Mouse (Mus musculus) limb, embryonic 10.5 days (tissue): ENCODE results near the gene Lcn9. TPM values are rescaled to one million over a fixed set of nuclear protein-coding genes. Genes with fewer than 3 reads are reported as not detected.

Experiments used
- DNase-seq: peaks from one replicate; pipeline ENCODE4 v3.0.0-alpha.2; 2017; ENCODE audit warnings: low spot score
- H3K27ac ChIP-seq: fragments of 300-500 bp; sonication (generic); 2 replicates; pipeline ENCODE4 v1.5.1; 2016; ENCODE audit warnings: mild to moderate bottlenecking
- H3K27me3 ChIP-seq: fragments of 300-500 bp; sonication (generic); 2 replicates; pipeline ENCODE4 v1.6.1; 2016; ENCODE audit warnings: low read depth, mild to moderate bottlenecking; ENCODE audit not compliant: poor library complexity, severe bottlenecking
- H3K36me3 ChIP-seq: fragments of 300-500 bp; sonication (generic); 2 replicates; pipeline ENCODE4 v1.6.1; 2016; ENCODE audit warnings: mild to moderate bottlenecking, moderate library complexity
- H3K4me1 ChIP-seq: fragments of 300-500 bp; sonication (generic); 2 replicates; pipeline ENCODE4 v1.6.1; 2016
- H3K4me3 ChIP-seq: fragments of 300-500 bp; sonication (generic); 2 replicates; pipeline ENCODE4 v1.5.1; 2016; ENCODE audit warnings: mild to moderate bottlenecking, moderate library complexity
- H3K9me3 ChIP-seq: fragments of 300-500 bp; sonication (generic); replicated peaks from 2 replicates; pipeline ENCODE4 v1.6.1; 2016; ENCODE audit warnings: mild to moderate bottlenecking
- WGBS: fragments of 180-500 bp; shearing (Covaris S2); methylation state at CpG from one replicate; pipeline ENCODE4 v1.1.7; 2016; 5-methylcytosine and 5-hydroxymethylcytosine counted together
- polyA plus RNA-seq: library from polyadenylated mRNA; unstranded; fragments of >200 nt; fragmentation: Nextera tagmentation; extraction: Ambion mirVana; gene quantifications from 2 replicates; pipeline ENCODE4 v1.2.1, GENCODE M21; 2016

Gene Lcn9
- polyA plus RNA-seq, 1 experiment from 2014 or later: not detected

DNA sequence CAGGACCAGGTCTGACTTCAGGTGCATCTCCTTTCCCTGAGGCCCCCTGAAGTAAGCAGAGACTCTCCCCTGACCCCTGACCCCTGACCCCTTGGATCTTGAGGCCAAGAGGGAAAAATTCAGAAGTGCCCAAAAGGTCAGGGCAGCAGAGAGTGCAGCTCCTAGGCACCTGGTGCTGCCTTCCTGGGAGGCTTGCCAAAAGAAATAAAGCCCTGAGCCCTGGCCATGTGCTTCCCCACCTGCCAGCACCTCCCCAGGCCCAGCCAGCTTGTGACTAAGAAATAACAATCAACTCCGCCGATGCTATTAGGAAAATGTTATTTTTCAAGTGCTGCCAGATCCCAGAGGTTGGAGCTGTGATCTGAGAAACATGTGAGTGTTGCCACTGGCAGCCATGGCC, 39.1 kb downstream of the Lcn9 start:
- H3K36me3 ChIP-seq: no peaks in the 10 kb centered on the region
- no peaks in the 10 kb centered on the region for H3K9me3 ChIP-seq
- H3K4me3 ChIP-seq: no peak overlapping the region
- WGBS: 90% methylated on average over 2 of the region's 2 CpGs
- H3K27me3 ChIP-seq: peaks cover 54% of the 10 kb centered on the region
- peaks cover 14% of the 10 kb centered on the region for H3K4me1 ChIP-seq
- DNase-seq: no peak
- no peak overlapping the region for H3K27ac ChIP-seq

DNA sequence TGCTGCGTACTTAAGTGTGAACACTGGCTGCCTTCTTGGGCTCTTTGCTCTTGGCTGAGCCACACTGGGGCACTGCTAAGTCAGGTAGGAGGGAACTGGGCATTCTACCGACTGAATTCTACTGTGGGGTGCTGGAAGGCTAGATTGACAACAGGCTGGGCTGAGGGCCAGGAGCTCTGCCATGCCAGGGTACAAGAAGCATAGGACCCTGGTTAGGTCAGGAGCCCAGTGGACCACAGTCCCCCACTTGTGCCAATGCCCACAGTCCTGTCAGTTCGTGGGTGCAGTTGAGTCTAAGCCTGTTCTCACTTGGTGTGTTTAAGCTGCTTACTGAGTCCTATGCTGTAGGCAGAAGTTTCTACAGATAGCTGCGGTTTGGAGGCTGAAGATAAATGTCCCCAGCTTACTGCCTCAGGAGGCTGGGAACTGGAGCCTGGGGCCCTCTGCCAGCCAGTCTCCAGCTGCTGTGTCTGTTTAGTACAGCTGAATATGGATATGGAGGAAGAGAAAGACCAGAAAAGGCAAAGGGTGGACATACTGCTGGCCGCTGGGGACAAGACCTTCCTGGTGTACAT, 39.8 kb downstream of the Lcn9 start:
- no peaks in the 10 kb centered on the region for H3K36me3 ChIP-seq
- no peak for DNase-seq
- 0 out of 2 replicates have a peak overlapping the region, but pooled peaks have one; percentile 57 for H3K4me3 ChIP-seq
- H3K9me3 ChIP-seq: no peaks in the 10 kb centered on the region
- peaks cover 59% of the 10 kb centered on the region for H3K27me3 ChIP-seq
- peaks cover 14% of the 10 kb centered on the region for H3K4me1 ChIP-seq
- 65% methylated on average over 5 of the region's 5 CpGs for WGBS
- H3K27ac ChIP-seq: no peak overlapping the region

DNA sequence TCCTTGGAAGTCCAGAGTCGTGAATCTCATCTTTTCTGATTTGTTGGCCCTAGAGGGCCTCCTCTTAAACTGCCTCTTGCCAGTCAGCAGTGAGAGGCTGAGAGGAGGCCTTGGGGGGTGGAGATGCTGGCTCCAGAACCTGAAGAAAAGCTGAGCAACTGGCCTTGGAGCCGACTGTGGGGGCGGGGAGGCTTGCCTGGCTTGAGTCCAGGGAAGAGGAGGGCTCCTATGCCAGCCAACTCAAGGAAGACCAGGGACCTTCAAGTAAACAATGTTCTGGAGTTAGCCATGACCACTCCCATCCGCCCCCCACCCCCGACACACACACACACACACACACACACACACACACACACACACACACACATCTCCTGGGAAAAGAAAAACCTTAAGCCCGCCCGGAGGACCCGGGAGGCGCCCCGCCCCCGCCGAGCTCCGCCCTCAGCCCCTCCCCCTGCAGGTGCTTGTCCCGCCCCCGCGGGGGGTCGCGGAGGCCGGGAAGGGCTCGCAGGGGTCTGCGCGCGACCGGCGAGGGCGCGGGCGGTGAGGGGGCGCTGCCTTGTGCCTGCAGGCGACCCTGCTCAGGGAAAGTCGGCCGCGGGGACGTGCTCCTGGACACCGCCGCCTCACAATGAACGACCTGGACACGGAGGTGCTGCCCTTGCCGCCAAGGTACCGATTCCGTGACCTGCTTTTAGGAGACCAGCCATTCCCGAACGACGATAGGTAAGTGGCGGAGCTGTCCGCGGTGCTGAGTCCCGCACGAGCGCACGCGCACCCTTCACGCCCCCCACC, 40.6 kb downstream of the Lcn9 start, which contains the start of gene Kcnt1:
TSS of gene Kcnt1 (plus strand) at position 398 of the 795 bp plus-strand sequence.
- DNase-seq: peak; percentile 72
- no peaks in the 10 kb centered on the region for H3K36me3 ChIP-seq
- no peak within 1 kb of the TSS for H3K27ac ChIP-seq
- H3K9me3 ChIP-seq: no peaks in the 10 kb centered on the region
- H3K4me3 ChIP-seq: peak within 1 kb of the TSS; percentile 57
- peaks cover 14% of the 10 kb centered on the region for H3K4me1 ChIP-seq
- 2% methylated on average over 50 of the region's 53 CpGs for WGBS
- peaks cover 59% of the 10 kb centered on the region for H3K27me3 ChIP-seq

DNA sequence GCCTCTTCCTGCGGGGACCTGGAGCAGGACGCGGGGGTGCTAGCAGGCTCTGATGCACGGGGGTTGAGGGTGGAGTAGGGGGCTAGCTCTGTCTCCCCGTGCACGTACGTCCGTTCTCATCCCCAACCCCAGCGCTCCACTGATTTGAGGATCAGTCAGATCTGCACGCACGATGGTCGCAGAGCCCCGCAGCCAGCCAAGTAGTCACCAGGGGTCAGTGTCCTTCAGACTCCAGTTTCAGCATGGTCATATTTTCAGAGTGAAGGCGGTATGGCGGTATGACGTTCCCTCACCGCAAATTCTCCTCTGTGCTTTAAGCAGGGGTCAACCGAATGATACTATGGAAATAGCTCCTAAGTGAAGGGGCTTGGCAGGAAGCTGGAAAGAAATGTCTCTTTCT, 41.3 kb downstream of the Lcn9 start:
- H3K4me3 ChIP-seq: peak overlapping the region; percentile 57
- H3K36me3 ChIP-seq: no peaks in the 10 kb centered on the region
- no peak overlapping the region for H3K27ac ChIP-seq
- peaks cover 59% of the 10 kb centered on the region for H3K27me3 ChIP-seq
- no peaks in the 10 kb centered on the region for H3K9me3 ChIP-seq
- WGBS: 9% methylated on average over 18 of the region's 18 CpGs
- DNase-seq: no peak
- peaks cover 14% of the 10 kb centered on the region for H3K4me1 ChIP-seq

DNA sequence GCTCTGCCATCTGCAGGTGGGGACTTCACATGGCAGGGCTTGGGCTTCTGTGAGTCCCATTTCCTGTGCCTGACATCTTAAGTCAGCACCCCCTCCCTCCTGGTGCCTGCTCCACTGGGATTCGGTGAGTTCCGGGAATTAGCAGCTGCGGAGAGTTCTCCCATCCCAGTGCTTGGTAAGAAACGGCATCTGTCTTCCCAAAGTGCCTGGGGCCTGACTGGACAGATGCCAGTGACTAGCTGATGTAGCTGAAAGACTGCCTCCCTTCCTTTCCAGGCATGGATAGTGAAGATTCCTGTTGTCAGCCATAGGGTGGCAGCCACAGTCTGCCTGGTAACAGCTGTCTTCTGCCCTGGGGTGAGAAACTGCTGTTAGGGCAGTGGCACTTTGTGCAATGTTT, 42.5 kb downstream of the Lcn9 start:
- H3K4me3 ChIP-seq: no peak overlapping the region
- peaks cover 59% of the 10 kb centered on the region for H3K27me3 ChIP-seq
- DNase-seq: no peak
- no peak overlapping the region for H3K27ac ChIP-seq
- no peaks in the 10 kb centered on the region for H3K9me3 ChIP-seq
- H3K4me1 ChIP-seq: peaks cover 14% of the 10 kb centered on the region
- H3K36me3 ChIP-seq: no peaks in the 10 kb centered on the region
- WGBS: 11% methylated on average over 4 of the region's 4 CpGs

DNA sequence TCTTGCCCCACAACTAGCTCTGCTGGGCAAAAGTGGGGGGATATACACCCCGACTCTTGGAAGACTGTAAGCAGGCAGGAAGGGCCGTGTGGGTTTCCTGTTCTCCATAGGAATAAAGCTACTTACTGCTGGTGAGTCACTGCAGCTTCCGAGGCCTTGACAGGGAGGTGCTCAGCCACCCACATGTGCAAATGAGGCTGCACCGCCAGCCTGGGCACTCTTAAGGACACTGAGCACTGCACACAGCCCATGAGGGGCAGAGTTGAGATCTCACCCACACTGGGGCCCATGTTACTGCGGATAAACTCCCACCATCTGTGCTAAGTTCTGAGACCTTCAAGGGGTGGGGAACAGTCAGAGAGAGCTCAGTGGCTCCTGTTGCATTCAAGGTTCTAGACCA, 43.7 kb downstream of the Lcn9 start:
- Histone ChIP-seq H3K9me3 (no peaks in the 10 kb centered on the region), H3K4me1 (peaks cover 14% of the 10 kb centered on the region), H3K27ac (no peak overlapping the region), H3K36me3 (no peaks in the 10 kb centered on the region), H3K4me3 (no peak overlapping the region), H3K27me3 (peaks cover 58% of the 10 kb centered on the region)
- 58% methylated on average over 5 of the region's 5 CpGs for WGBS
- DNase-seq: no peak

Other genes starting within 250 kb of the Lcn9 start
- gene Mamdc4, start 248.3 kb upstream of the Lcn9 start, polyA plus RNA-seq: 2.3 and 8.2 TPM in 2 replicates
- gene Phpt1, start 247.9 kb upstream of the Lcn9 start, polyA plus RNA-seq: 157 and 161 TPM in 2 replicates
- gene Ajm1, start 241.4 kb upstream of the Lcn9 start, polyA plus RNA-seq: 0.06 and 0.08 TPM in 2 replicates
- gene Rabl6, start 214.6 kb upstream of the Lcn9 start, polyA plus RNA-seq: 83.3 and 88.5 TPM in 2 replicates
- gene Ccdc183, start 205.5 kb upstream of the Lcn9 start, polyA plus RNA-seq: 0.13 TPM in 1 of 2 replicates, not detected in the other
- 17.0 and 20.7 TPM in 2 replicates for gene Tmem141, start 201.1 kb upstream of the Lcn9 start, polyA plus RNA-seq
- gene Fcna, start 195.1 kb upstream of the Lcn9 start, polyA plus RNA-seq: 0.34 and 0.43 TPM in 2 replicates
- gene Lcn8, start 170.0 kb upstream of the Lcn9 start, polyA plus RNA-seq: not detected in 2 replicates
- gene Lcn5, start 165.2 kb upstream of the Lcn9 start, polyA plus RNA-seq: not detected in 2 replicates
- not detected in 2 replicates for gene Lcn6, start 146.4 kb upstream of the Lcn9 start, polyA plus RNA-seq
- not detected in 2 replicates for gene Lcn10, start 140.4 kb upstream of the Lcn9 start, polyA plus RNA-seq
- not detected in 2 replicates for gene Obp2a, start 123.1 kb upstream of the Lcn9 start, polyA plus RNA-seq
- 73.4 and 77.5 TPM in 2 replicates for gene Bmyc, start 116.4 kb upstream of the Lcn9 start, polyA plus RNA-seq
- not detected in 2 replicates for gene Obp2b, start 86.1 kb upstream of the Lcn9 start, polyA plus RNA-seq
- not detected in 2 replicates for gene Lcn3, start 57.6 kb upstream of the Lcn9 start, polyA plus RNA-seq
- not detected in 2 replicates for gene Lcn11, start 46.1 kb upstream of the Lcn9 start, polyA plus RNA-seq
- not detected in 2 replicates for gene Gm13539, start 40.9 kb upstream of the Lcn9 start, polyA plus RNA-seq
- not detected in 2 replicates for gene Glt6d1, start 7.3 kb upstream of the Lcn9 start, polyA plus RNA-seq
- not detected in 2 replicates for gene Sohlh1, start 24.1 kb downstream of the Lcn9 start, polyA plus RNA-seq
- gene Kcnt1, start 40.6 kb downstream of the Lcn9 start, polyA plus RNA-seq: 0.20 TPM in 1 of 2 replicates, not detected in the other
- gene Camsap1, start 160.1 kb downstream of the Lcn9 start, polyA plus RNA-seq: 30.5 and 34.7 TPM in 2 replicates
- gene Ubac1, start 198.6 kb downstream of the Lcn9 start, polyA plus RNA-seq: 95.5 and 95.6 TPM in 2 replicates